Mouse (Mus musculus) T-helper 2 cell (primary cell): ENCODE results near the gene Tex2.
"Not testable (repeated sequence)": the region's sequence is repeated elsewhere in the genome, so short reads cannot be mapped to it uniquely, and the experiment has no call there.

Source experiments
- in situ Hi-C: fragments of 300-600 bp; cut with MboI, MseI; formaldehyde crosslinking; loops from one replicate; pipeline ENCODE4 v1.15.1; 2025; ENCODE audit warnings: high pct_unique_total_duplicates

The Tex2 gene

GRCm38 (mm10) chr11:106622056-106622455, 8.8 kb upstream of the Tex2 start:
- in situ Hi-C loops, result loop anchor here (5.0 kb wide), 1 partner anchor 105 kb away; no protein-coding TSS in a partner anchor

- in situ Hi-C loops, result not testable (repeated sequence)
These were observed 5.5 kb upstream of the Tex2 start for GRCm38 (mm10) chr11:106618768-106619167.

GRCm38 (mm10) chr11:106617821-106618580, 4.8 kb upstream of the Tex2 start:
- in situ Hi-C loops, result no loop called here

DNA sequence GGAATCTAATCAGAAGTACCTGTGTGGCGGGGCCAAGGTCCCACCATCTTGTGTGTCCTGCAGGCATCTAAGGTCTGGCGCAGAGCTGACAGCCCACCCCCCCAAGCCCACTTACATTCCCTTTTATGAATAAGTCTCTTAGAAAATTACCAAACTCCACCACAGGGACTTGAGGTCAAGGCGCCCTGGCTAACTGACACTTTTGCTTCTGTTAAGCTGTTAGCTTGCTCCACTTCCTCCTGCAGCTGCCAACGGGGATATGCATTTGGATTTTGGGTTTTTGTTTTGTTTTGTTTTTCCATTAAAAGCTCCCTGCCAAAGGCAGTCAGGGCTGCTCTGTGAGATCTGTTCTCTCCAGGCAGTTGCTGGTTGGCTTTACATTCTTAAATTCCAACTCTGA, 2.3 kb upstream of the Tex2 start:
- in situ Hi-C loops, result no loop called here

- in situ Hi-C loops, result no loop called here
These were observed 1.1 kb upstream of the Tex2 start for GRCm38 (mm10) chr11:106614339-106614645.

DNA sequence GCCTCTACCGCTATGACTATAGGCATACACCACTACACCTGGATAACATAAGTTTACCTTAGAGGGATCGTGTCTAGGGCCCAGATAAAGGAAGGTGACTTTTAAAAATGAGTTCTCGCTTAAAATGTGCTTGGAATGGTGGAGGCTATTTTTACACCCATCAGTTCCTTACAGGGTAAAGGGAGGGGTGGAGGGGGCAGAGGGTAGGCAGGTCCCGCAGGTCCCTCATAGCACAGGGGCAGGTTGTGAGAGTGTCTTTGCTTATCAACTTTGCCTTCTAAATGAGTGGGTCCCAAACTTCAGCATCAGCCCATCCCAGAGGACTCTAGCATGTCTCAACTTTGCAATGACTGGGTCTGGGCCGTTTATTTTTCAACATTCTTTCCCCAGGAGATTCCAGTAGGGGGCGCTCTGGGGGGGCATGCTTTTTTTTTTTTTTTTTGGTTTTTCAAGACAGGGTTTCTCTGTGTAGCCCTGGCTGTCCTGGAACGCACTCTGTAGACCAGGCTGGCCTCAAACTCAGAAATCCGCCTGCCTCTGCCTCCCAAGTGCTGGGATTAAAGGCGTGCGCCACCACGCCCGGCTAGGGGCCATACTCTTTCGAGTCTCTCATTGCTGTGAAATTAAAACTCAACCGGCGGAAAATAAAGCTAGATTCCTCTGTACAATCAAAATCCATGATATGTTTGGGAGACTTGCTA, 565 bp upstream of the Tex2 start:
- in situ Hi-C loops, result no loop called here

GRCm38 (mm10) chr11:106612209-106612960, 838 bp downstream of the Tex2 start:
- in situ Hi-C loops, result no loop called here

GRCm38 (mm10) chr11:106609731-106610130, 3.5 kb downstream of the Tex2 start:
- in situ Hi-C loops, result no loop called here

GRCm38 (mm10) chr11:106607316-106607715, 5.9 kb downstream of the Tex2 start:
- in situ Hi-C loops, result no loop called here

- in situ Hi-C loops, result no loop called here
These were observed 7.2 kb downstream of the Tex2 start for GRCm38 (mm10) chr11:106606042-106606441.

- in situ Hi-C loops, result loop anchor here (5.0 kb wide), 1 partner anchor 76 kb away; no protein-coding TSS in a partner anchor
These were observed 10.0 kb downstream of the Tex2 start for GRCm38 (mm10) chr11:106603230-106603629.

DNA sequence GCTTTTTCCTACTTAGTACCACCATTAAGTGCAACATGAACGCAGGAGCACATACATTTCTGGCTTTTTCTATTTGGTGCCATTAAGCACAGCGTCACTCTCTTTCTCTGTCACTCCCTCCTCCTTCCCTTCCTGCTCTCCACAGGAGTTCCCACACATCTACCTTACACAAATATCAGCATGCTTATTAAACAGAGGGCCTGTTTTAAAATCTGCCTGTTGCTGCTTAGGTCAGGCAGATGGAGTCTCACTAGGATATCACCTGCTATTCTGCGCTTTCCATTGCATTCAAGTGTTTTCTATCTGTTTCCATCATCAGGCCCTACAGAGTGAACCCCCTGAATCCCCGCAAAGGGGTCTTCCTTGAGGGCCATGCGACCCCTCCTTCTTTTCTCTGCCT, 13.1 kb downstream of the Tex2 start:
- in situ Hi-C loops, result loop anchor here (5.0 kb wide), 1 partner anchor 73 kb away; no protein-coding TSS in a partner anchor

- in situ Hi-C loops, result no loop called here
These were observed 13.9 kb downstream of the Tex2 start for GRCm38 (mm10) chr11:106599345-106599744.

GRCm38 (mm10) chr11:106598339-106598738, 14.9 kb downstream of the Tex2 start:
- in situ Hi-C loops, result no loop called here

- in situ Hi-C loops, result no loop called here
These were observed 15.4 kb downstream of the Tex2 start for GRCm38 (mm10) chr11:106597737-106598330.

- in situ Hi-C loops, result no loop called here
These were observed 22.0 kb downstream of the Tex2 start for GRCm38 (mm10) chr11:106591183-106591582.

GRCm38 (mm10) chr11:106590143-106590542, 23.1 kb downstream of the Tex2 start:
- in situ Hi-C loops, result no loop called here

DNA sequence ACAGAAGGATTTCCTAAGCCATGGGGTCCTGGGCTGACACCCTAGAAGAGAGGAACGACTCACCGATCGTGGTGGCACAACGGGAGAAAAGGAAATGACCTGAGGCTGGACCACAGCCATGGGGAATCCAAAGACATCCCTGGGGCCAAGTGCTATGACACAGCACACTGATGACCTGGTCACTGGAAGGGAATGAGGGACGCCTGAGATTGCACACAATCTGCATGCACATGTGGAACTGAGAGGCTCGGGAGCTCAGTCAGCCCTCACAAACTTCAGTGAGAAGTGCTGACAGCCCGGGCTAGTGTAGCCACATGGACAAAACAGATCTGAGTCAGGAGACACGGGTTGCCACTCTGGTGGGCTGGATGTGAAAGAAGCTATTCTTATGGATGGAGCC, 24.4 kb downstream of the Tex2 start:
- in situ Hi-C loops, result no loop called here

DNA sequence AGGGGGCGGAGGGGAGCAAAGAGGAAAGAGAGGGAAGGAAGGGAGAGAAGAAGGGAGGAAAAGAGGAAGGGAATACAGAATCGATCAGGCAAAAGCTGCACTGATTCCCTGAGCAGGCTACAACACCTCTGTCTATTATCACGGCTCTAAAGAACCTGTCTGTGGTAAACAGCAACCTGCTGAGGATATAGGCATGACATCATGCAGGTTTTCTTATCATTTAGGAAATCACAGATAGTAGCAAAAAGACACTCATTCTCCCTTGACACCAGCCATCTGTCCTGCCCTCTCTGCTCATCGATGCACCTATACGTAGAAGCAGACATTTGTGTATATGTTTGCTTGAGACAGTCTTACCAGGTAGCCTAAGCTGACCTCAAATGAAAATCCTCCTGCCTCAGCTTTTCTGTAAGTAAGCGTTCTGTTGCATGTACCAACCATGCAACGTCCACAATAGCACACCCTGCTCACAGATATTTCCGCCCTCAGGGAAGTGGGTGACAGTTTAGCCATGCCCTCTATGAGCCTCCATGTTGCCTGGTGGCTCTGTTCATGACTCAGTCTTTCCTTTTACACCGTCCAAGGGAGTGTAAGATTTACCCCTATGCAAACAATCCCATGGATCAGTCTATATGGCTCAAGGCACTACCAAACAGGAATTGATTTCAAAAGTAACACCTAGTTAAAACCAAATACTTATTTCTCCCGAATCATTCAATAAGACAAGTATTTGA, 25.3 kb downstream of the Tex2 start:
- in situ Hi-C loops, result no loop called here

GRCm38 (mm10) chr11:106583801-106584200, 29.4 kb downstream of the Tex2 start:
- in situ Hi-C loops, result no loop called here

- in situ Hi-C loops, result no loop called here
These were observed 31.9 kb downstream of the Tex2 start for GRCm38 (mm10) chr11:106581357-106581756.
